Mouse (Mus musculus) thymus, adult 18-20 months (tissue): ENCODE data around the gene Rpl10a.
A peak's percentile ranks its signal among the peaks of the same experiment; 100 is the strongest.

Source experiments
- DNase-seq, 2 experiments: peaks; one replicate each; pipeline ENCODE4 v3.0.0; 2022; ENCODE audit warnings: mixed read lengths in 2 of 2

Gene Rpl10a

DNA sequence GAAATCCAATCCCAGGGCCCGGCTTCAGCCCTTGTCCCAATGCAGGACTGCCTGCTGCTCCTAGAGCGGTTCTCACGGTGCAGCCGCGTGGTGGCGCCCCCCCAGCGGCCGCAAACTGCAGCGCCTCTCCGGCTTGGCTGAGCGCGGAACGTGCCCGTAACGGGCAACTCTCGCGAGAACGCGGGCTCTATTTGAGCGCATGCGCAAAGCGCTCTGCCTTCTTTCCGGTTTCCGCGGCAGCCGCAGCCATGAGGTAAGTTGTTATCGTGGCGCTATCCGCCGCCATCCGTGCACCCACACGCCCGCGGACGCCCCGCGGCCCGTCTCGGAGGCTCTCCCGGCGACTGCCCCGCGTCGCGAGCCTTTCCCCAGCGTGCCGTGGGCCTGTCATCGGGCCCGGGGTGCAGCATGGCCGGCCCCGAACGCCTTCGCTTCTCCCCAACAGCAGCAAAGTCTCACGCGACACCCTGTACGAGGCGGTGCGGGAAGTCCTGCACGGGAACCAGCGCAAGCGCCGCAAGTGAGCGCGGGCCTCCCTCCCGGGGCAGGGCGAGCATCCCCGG, at the start of gene Rpl10a:
Gene Rpl10a (plus strand): TSS at position 106 of the 563 bp plus-strand sequence.
- peak; percentile 92 to 94 for DNase-seq

DNA sequence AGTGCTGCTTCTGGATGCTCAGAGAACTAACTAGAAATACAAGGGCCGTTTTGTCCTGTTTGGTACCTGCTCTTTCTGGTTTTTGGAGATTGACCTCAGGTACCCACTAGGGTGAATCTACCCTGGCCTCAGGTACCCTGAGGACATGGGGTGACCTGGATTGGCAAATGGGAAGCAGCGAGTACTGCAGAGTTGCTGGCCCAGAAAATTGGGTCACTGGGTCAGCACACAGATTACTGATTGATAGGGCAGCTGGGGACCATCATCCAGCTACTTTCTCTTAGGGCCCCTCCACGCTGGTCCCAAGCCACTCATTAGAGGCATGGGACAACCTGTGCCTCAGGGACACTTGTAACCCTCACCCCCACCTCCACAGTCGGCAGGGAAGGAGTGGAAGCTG, 49.0 kb upstream of the Rpl10a start:
- DNase-seq, result no peak

DNA sequence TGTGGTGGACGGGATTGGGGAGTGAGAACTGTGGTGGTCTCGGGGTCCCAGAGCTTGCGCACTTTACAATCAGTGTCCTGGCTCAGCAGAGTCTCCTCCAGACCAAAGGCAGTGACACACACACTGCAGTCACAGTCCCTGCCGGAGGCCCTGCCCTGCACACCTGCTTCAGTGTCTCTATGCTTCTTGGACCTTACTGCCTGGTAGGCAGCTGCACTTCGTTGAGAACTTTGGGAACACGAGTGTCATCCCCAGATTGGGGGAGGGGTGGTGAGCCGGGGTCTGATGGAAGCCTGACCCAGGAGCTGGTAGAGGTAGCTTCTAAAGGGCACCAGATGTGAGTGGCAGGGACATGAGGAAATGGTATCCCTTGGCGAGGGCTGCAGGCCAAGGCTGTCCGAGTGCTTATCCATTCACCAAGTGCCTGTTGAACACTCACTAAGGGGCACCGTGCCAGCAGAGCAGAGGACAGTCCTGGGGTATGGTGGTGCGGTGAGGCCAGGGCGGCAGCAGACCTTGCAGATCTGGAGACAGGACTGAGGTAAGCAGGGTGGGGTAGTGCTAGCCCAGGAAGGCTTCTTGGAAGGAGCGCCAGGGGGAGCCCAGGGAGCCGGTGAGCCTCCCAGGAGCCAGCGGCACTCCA, 48.4 kb upstream of the Rpl10a start:
- no peak for DNase-seq

DNA sequence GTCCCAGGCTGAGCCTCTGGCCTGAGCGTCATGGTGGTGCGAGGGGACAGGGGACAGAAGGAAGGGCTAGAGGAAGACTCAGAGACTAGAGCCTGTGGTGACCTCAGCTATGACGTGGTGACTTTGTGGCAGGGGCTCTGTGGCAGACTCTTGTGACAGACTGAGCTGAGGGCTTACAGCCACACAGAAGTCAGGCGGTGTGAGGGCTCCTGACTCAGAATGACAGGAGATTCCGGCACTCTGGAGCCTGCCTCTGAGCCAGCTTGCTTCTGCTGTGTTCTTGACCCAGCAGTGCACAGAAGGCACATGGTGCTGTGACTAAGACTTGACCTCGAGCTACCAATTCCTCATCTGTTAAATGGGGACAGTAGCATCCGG, 47.9 kb upstream of the Rpl10a start:
- no peak for DNase-seq

DNA sequence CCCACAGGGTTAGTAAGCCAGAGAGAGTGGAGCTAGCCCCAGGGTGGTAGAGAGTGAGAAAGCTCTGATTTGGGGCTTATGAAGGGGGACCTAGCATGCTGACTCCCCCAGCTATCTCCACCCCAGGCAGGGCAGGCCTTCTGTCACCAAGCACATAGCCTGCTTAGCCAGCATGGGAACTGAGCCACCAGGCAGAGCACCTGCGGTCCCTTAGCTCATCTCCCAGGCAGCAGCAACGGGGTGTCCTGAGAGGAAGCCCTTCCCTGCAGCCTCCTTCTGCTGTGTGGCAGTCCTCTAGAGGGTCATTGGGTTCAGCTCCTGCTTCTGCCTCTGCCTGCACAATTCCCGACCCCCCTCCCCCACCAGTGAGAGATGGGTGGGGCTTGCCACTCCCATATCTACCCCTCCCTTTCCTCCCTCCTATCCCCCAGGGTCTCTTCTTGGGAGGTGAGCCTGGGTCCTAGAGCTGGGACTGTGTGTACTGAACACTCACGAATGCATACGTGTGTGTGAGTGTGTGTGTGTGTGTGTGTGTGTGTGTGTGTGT, 47.4 kb upstream of the Rpl10a start:
- no peak for DNase-seq

DNA sequence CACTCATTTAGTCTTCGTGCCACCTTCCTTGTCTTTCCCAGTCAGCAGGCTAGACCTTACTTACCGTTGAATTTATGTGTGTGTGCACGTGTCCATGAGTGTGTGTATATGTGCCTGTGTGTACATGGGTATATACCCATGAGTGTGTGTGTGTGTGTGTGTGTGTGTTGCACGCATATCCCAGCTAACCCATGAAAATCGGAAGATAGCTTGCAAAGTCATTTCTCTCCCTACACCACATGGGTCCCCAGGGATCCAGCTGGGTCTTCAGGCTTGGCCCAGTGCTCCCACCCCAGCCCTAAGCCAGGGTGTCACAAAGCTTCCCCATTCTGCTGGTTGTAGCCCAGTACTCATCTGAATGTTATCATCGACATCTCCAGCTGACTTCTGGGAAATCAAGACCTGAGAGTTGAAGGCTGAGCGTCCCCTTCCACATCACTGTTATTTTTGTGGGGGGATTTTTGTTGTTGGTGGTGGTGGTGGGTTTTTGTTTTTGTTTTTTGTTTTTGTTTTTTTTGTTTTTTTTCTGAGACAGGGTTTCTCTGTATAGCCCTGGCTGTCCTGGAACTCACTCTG, 46.3 kb upstream of the Rpl10a start:
- no peak for DNase-seq

DNA sequence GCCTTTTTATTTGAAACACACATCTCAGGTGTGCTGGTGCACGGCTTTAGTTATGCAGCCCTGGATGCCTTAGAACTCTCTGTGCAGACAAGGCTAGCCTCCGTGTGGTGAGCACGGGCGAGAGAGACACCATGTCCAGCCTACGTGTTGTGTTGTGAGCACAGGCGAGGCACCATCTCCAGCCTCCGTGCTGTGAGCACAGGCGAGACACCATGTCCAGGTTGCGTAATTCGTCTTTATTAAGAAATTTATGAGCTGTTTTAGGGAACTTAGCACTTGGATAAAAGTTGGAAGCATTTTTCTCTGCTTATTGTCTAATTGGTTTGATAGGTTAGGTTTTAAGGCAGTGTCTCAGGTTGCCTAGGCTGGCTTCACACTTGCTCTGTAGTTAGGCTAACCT, 45.1 kb upstream of the Rpl10a start:
- no peak for DNase-seq

DNA sequence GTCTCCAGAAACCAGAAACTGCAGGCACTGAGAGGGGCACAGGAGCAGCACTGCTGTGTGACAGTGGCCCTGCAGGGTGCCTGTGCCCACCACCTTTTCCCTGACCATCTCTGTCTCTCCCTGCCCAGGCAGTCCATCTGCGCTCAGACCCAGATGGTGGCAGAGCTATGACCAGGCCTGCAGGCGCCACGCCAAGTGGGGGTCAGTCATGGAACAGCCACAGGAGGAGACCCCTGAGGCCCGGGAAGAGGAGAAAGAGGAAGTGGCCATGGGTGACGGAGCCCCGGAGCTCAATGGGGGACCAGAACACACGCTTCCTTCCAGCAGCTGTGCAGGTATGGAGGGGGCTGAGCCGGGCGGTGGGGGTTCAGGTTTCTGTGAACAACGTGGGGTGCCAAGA, 42.1 kb upstream of the Rpl10a start:
- no peak for DNase-seq

DNA sequence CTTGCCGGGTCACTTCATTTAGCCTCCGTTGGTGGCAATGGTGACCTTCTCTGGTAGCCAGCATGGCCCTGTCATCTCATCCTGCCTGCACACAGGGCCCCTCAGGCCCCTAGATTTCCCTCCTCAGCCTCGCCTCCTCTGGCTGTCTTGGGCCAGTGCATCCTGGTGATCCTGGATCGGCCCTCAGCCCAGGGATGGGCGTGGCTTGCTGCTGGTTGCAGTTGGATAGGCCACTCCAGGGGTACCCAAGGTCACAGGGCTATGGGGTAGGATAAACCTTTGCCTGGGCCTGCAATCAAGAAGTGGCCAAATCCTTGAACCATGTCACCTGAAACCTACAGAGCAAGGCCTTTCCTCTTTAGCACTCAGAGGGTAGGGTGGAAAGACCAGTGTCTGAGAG, 41.3 kb upstream of the Rpl10a start:
- no peak for DNase-seq

DNA sequence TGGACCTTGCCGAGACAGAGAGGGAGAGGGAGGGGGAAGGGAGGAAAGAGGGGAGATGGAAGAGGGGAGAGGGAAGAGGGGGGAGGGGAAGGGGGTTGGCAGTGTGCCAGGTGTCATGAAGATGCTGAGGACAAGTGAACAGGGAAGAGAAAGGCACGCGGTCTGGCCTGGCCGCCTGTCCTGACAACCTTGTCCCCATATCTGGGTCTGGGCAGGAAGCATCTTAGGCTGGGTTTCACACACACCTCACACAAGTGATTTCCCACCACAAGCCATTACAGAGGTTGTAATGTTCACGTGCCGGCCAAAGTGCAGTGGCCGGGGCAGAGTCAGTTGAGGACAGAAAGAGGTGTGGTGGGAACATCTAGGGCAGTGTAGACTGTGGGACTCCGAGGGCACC, 40.7 kb upstream of the Rpl10a start:
- no peak for DNase-seq

DNA sequence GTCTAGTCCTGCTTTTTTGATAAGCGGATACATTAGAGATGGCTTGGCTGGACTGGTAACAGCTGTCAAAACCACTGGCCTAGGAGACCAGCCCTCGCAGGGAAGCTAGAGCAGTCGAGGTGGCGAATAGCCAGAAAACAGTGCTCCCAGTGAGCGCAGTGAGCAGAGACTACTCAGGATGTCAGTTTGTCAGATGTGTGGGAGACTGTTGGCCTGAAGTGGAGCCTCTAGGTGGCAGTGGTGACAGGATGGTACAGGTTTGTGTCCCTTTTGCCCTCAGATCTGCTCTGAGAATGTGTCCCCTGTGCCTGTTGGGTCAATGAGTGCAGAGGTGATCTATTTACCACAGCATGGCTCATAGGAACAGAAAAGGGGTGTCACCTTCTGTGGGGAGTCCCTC, 40.3 kb upstream of the Rpl10a start:
- DNase-seq, result peak in 1 of 2 experiments; percentile 27

DNA sequence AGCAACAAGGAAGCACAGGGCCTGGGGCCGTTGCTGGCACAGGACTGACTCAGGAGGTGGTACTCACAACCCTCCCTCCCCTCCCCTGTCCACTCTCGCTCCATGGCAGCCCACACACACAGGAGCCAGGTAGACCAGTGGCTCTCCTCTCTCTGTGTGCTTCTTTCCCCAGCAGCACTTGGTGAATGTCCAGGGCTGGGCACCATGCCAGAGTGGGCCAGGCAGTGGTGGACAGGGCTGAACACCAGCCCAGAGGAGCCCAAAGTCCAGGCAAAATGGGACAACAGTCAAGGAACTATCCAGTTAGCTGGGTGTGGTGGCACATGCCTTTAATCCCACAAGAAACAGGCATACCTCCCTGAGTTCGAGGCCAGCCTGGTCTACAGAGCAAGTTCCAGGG, 38.0 kb upstream of the Rpl10a start:
- DNase-seq, result no peak

DNA sequence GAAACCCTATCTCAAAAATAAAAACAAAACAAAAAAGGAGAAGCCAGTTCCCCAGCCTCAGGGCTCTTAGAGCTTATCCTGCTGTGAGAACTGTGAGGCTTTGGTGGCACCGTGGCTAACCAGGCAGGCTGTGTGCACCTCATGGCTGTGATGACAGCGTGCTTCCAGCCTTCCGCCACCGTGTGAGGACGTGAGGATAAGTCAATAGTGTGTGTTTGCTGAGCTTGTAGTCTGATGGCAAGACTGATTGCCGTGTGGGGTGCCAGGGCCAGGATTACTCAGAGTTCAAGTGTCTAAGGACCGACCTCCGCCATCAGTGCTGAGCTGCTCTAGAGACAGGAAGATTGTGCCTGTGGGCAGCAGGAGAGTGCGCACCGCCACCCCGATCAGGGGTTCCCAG, 37.6 kb upstream of the Rpl10a start:
- no peak for DNase-seq

DNA sequence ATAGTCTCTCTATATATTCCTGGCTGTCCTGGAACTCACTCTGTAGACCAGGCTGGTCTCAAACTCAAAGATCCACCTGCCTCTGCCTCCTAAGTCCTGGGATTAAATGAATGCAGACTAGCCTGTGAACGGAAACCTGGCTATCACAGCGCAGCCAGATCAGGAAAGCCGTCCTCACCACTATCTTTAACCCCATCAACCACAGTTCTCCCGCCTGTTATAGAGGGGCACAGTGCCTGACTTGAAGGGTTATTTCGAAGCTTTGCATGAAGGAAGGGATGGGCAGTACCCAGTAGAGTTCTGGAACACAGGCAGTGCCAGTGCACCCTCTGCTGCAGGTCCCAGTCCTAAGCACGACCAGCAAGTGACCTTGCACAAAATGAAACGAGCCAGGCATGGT, 36.9 kb upstream of the Rpl10a start:
- DNase-seq, result no peak

DNA sequence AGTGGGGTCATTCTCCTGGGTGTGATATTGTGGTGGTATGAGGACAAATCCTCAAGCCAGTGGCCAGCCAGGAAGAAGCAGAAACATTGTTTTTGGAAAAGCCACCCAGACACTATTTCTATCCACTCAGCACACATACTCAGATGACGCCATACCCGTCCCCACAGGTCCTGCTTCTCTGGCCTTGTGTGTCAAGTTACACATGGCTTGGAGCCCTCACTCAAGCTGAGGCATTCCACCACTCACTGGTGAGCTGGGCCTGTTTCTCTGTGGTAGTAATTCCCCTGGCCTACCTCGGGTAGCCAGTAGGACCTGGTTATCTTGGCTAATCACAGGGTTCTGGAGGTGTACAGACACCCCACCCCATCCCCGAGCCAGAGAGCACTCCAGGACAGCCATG, 34.6 kb upstream of the Rpl10a start:
- DNase-seq, result no peak

DNA sequence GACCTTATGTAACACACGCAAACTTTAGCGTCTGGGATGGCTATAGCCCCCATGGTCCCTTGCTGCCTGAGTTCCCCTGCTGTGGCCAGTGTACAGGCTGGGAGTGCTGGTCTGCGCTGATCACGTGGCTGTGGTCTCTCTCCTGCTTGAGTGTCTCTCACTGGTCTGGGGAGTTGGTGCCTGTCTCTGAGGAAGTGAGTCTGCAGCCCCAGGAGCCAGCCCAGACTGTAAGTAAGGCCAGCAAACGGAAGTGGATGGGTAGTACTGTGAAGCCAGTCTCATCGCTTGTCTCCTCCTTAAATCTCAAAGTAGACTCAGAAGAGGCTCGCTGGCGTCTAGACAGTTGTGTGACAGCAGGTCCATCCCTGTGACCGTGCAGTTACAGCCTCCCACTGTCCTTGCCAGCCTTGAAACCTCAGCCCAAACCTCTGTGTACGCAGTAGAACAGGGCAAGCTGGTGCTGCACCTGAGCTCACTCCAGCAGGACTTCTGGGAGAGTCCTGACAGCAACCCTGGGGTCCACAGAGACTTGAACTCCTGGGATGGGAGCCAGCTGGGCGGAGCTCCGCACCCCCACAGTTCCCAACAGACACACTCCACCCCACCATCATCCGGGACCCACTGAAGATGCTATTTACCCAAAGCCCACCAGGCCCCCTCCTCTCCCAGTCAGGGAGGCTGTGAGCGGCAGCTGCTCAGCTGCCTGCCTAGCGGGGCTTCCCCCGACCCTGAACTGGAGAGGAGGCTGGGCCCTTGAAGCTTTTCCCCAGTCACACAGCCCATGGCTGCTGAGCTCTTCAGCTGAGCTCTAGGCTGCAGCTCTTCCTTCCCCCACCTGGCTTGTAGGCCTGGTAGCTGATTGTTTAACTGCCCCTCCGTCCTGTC, 33.6 kb upstream of the Rpl10a start:
- DNase-seq, result no peak

DNA sequence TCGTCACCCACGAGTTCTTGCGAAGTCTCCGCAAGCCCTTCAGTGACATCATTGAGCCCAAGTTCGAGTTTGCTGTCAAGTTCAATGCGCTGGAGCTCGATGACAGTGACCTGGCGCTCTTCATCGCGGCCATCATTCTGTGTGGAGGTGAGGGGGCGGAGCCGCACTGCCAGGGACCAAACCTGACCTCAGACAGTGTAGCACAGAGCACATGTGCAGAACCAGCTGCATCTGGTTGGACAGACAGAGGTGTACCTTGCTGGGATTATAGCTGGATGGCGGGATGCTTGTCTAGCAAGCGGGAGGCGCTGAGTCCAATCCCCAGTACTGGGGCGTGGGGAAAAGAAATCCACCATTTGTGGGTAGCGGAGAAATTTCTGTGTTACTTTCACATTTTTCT, 29.4 kb upstream of the Rpl10a start:
- DNase-seq, result no peak

DNA sequence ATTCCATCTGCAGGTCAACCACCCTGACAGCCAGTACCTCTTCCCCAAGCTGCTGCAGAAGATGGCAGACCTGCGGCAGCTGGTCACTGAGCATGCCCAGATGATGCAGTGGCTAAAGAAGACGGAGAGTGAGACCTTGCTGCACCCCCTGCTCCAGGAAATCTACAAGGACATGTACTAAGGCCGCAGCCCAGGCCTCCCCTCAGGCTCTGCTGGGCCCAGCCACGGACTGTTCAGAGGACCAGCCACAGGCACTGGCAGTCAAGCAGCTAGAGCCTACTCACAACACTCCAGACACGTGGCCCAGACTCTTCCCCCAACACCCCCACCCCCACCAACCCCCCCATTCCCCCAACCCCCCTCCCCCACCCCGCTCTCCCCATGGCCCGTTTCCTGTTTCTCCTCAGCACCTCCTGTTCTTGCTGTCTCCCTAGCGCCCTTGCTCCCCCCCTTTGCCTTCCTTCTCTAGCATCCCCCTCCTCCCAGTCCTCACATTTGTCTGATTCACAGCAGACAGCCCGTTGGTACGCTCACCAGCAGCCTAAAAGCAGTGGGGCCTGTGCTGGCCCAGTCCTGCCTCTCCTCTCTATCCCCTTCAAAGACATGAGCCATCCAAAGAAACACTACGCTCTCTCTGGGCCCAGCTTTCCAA, 28.5 kb upstream of the Rpl10a start:
- DNase-seq, result no peak

DNA sequence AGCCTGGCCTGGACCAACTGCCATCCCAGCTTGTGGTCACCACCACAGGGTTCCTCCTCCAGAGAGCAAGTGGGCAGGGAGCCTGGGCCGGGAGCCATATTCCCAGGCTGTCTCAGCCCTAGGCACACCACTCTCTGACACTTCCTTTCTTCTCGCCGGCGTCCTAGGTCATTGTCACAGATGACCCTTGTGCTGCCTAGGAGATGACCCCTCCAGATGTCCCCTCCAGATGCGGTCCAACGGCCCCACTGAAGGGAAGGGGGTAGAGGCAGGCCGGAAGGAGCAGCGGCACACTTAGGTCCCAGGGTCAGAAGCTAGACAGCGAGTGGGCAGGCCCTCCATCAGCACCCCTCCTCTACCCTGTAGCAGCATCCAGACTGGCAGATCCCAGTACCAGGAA, 27.9 kb upstream of the Rpl10a start:
- no peak for DNase-seq

DNA sequence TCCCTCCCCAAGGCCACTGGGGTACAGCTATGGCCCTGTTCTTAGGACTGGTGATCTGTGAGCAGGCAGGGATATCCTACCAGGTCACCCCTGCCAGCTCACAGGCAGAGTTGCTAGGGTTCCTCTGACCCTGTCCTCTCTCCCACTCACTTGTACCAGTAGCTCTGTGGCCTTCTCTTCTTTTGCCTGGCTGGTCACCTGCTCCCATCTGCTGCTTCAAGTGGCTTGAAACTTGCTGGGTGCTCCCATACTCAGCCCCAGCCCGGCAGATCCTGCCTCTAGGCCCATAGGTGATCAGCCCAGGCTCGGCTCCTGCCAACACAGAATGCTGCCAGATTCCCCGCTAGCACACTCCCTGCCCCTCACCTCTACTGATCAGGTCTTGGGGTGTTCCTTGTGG, 27.4 kb upstream of the Rpl10a start:
- DNase-seq, result no peak

DNA sequence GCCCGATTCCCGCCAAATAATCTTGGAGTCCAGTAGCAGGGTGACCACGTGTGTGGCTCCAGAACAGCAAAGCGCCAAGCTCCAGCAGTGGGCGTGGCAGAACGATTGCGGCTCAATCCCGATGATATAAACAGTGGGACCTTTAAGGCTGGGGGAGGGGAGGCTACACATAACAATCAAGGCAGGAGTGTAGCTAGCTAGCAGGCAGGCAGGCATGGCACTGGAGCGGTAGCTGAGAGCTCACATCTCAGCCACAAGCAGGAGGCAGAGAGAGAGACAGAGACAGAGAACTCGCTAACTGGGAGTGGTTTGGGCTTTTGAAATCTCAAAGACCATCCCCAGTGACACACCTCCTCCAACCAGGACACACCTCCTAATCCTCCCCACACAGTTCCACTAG, 23.1 kb upstream of the Rpl10a start:
- DNase-seq, result no peak

DNA sequence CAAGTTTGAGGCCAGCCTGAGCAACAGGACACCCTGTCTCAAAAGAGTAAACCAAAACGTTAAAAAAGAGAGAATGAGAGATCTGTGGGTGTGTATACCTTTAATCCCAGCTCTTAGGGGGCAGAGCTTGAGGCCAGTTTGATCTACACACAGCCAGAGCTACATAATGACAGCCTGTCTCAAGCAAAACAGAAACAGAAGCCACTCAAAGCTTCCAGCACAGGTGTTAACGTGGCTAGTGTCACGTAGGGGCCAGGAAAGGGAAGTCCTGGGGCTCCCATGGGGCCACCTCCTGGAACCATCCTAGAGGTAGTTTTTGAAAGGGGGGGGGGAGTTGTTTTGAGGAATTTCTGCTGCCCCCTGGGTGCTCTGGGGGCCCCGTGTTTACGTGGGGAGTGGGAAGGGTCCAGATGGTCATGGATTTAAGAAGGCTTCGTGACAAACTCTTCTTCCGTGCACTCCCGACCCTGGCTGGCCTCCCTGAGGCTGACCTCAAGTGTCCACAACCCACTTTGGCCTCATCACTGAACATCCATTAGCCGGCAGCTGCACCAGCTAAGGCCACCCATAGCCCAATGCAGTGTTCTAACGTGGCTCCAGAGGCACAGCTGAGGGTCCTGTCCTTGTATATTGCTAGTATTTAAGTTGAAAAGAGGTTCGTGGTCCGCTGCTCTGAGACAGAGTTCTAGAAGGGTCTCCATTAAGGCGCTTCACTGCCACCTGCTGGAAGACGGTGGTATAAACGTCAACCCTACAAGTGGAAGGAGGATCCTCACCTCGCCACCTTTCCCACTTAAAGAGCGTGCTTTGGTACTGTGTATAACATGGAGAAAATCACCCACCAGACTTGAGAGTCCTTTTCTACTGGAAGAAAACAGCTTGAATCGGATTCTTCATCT, 19.7 kb upstream of the Rpl10a start:
- peak; percentile 57 to 75 for DNase-seq
